Mouse (Mus musculus): Measurements from ENCODE around the gene Plxnd1. TPM values are rescaled to one million over a fixed set of nuclear protein-coding genes. Genes with fewer than 3 reads are reported as not detected.

Plxnd1 gene
- polyA plus RNA-seq, 1 experiment from 2014 or later = 31.3 TPM

- no peaks in the 10 kb centered on the region for H3K27me3 ChIP-seq (replicated peaks)
- peak; percentile 54; the same call in 1 of the 2 replicates for ATAC-seq (ENCODE audit: insufficient read depth, low FRiP score, low read depth)
- H3K9me3 ChIP-seq = no peaks in the 10 kb centered on the region
- peaks cover 9% of the 10 kb centered on the region; the same call in 1 of the 2 replicates for H3K36me3 ChIP-seq
- WGBS = 51% methylated on average over 8 of the region's 8 CpGs
- H3K9ac ChIP-seq = no peak overlapping the region
- H3K27ac ChIP-seq = peak overlapping the region; percentile 48
- no peaks in the 10 kb centered on the region for H3K4me1 ChIP-seq
- no peak overlapping the region for H3K4me3 ChIP-seq (replicated peaks)
- H3K4me2 ChIP-seq = no peak overlapping the region
Observed at GRCm38 (mm10) chr6:115909940-115910339, 84.9 kb downstream of the Plxnd1 start.

- Histone ChIP-seq H3K27ac (peak overlapping the region; percentile 48), H3K4me1 (no peaks in the 10 kb centered on the region), H3K4me3 (replicated peaks) (no peak overlapping the region), H3K27me3 (replicated peaks) (no peaks in the 10 kb centered on the region), H3K4me2 (no peak overlapping the region), H3K36me3 (peaks cover 9% of the 10 kb centered on the region; the same call in 1 of the 2 replicates), H3K9me3 (no peaks in the 10 kb centered on the region), H3K9ac (no peak overlapping the region)
- WGBS = 70% methylated on average over 3 of the region's 3 CpGs
- ATAC-seq (ENCODE audit: insufficient read depth, low FRiP score, low read depth) = no peak
Observed at GRCm38 (mm10) chr6:115909052-115909451, 85.8 kb downstream of the Plxnd1 start.

GRCm38 (mm10) chr6:115908421-115908982 lies 86.3 kb downstream of the Plxnd1 start:
- Histone ChIP-seq H3K27ac (no peak overlapping the region), H3K9ac (no peak overlapping the region), H3K9me3 (no peaks in the 10 kb centered on the region), H3K4me2 (no peak overlapping the region), H3K36me3 (peaks cover 9% of the 10 kb centered on the region; the same call in 1 of the 2 replicates), H3K4me1 (no peaks in the 10 kb centered on the region), H3K27me3 (replicated peaks) (no peaks in the 10 kb centered on the region), H3K4me3 (replicated peaks) (no peak overlapping the region)
- 46% methylated on average over 6 of the region's 6 CpGs for WGBS
- ATAC-seq (ENCODE audit: insufficient read depth, low FRiP score, low read depth) = no peak

- H3K9me3 ChIP-seq = no peaks in the 10 kb centered on the region
- no peak overlapping the region for H3K27ac ChIP-seq
- no peak overlapping the region for H3K4me2 ChIP-seq
- H3K27me3 ChIP-seq (replicated peaks) = no peaks in the 10 kb centered on the region
- no peak overlapping the region for H3K9ac ChIP-seq
- H3K36me3 ChIP-seq = peaks cover 9% of the 10 kb centered on the region; the same call in 1 of the 2 replicates
- 81% methylated on average over 2 of the region's 2 CpGs for WGBS
- ATAC-seq (ENCODE audit: insufficient read depth, low FRiP score, low read depth) = no peak
- H3K4me1 ChIP-seq = no peaks in the 10 kb centered on the region
- no peak overlapping the region for H3K4me3 ChIP-seq (replicated peaks)
Observed at GRCm38 (mm10) chr6:115906871-115907270, 87.9 kb downstream of the Plxnd1 start.

- Histone ChIP-seq H3K27ac (no peak overlapping the region), H3K9me3 (no peaks in the 10 kb centered on the region), H3K9ac (no peak overlapping the region), H3K4me3 (replicated peaks) (no peak overlapping the region), H3K4me2 (no peak overlapping the region), H3K27me3 (replicated peaks) (no peaks in the 10 kb centered on the region), H3K36me3 (peaks cover 9% of the 10 kb centered on the region; the same call in 1 of the 2 replicates), H3K4me1 (0 out of 2 replicates have a peak, but pooled peaks cover 3% of the 10 kb centered on the region)
- 71% methylated on average over 1 of the region's 1 CpGs for WGBS
- ATAC-seq (ENCODE audit: insufficient read depth, low FRiP score, low read depth) = no peak
Observed at GRCm38 (mm10) chr6:115906455-115906854, 88.3 kb downstream of the Plxnd1 start.

- 0 out of 2 replicates have a peak, but pooled peaks cover 5% of the 10 kb centered on the region for H3K4me1 ChIP-seq
- H3K27ac ChIP-seq = no peak overlapping the region
- WGBS = 80% methylated on average over 6 of the region's 6 CpGs
- no peaks in the 10 kb centered on the region for H3K9me3 ChIP-seq
- no peak overlapping the region for H3K4me3 ChIP-seq (replicated peaks)
- no peak overlapping the region for H3K4me2 ChIP-seq
- ATAC-seq (ENCODE audit: insufficient read depth, low FRiP score, low read depth) = no peak
- H3K36me3 ChIP-seq = peaks cover 9% of the 10 kb centered on the region; the same call in 1 of the 2 replicates
- no peaks in the 10 kb centered on the region for H3K27me3 ChIP-seq (replicated peaks)
- H3K9ac ChIP-seq = no peak overlapping the region
Observed at GRCm38 (mm10) chr6:115905568-115905967, 89.2 kb downstream of the Plxnd1 start.

Other genes starting within 250 kb of the Plxnd1 start
- gene Tmem40, start 232.6 kb downstream of the Plxnd1 start, polyA plus RNA-seq (2015; fragmentation: Nextera tagmentation; extraction: Ambion mirVana) = 8.2 and 14.9 TPM in 2 replicates
- gene Cand2, start 220.5 kb downstream of the Plxnd1 start, polyA plus RNA-seq (2015; fragmentation: Nextera tagmentation; extraction: Ambion mirVana) = 19.9 and 22.6 TPM in 2 replicates
- 2,176 and 2,210 TPM in 2 replicates for gene Rpl32, start 186.3 kb downstream of the Plxnd1 start, polyA plus RNA-seq (2015; fragmentation: Nextera tagmentation; extraction: Ambion mirVana)
- gene Efcab12, start 156.6 kb downstream of the Plxnd1 start, polyA plus RNA-seq (2015; fragmentation: Nextera tagmentation; extraction: Ambion mirVana) = 0.58 and 0.71 TPM in 2 replicates
- gene Mbd4, start 141.6 kb downstream of the Plxnd1 start, polyA plus RNA-seq (2015; fragmentation: Nextera tagmentation; extraction: Ambion mirVana) = 15.4 and 19.4 TPM in 2 replicates
- 18.8 and 18.9 TPM in 2 replicates for gene Ift122, start 141.5 kb downstream of the Plxnd1 start, polyA plus RNA-seq (2015; fragmentation: Nextera tagmentation; extraction: Ambion mirVana)
- 0.15 and 0.31 TPM in 2 replicates for gene Rho, start 63.3 kb downstream of the Plxnd1 start, polyA plus RNA-seq (2015; fragmentation: Nextera tagmentation; extraction: Ambion mirVana)
- gene H1foo, start 50.1 kb downstream of the Plxnd1 start, polyA plus RNA-seq (2015; fragmentation: Nextera tagmentation; extraction: Ambion mirVana) = not detected in 2 replicates
- 13.6 and 19.1 TPM in 2 replicates for gene Tmcc1, start 198.5 kb upstream of the Plxnd1 start, polyA plus RNA-seq (2015; fragmentation: Nextera tagmentation; extraction: Ambion mirVana)
- 36.7 and 39.8 TPM in 2 replicates for gene Washc2, start 213.0 kb upstream of the Plxnd1 start, polyA plus RNA-seq (2015; fragmentation: Nextera tagmentation; extraction: Ambion mirVana)

Measured in stomach, embryonic 15.5 days (tissue).